Mouse (Mus musculus) heart, postnatal 4 days (tissue): ENCODE results near the gene Mllt3. TPM values are rescaled to one million over a fixed set of nuclear protein-coding genes. Genes with fewer than 3 reads are reported as not detected.

Source experiments
- DNase-seq: peaks from one replicate; pipeline ENCODE4 v3.0.0; 2021
- total RNA-seq, 2 experiments: library from RNA; stranded (reverse); gene quantifications; 2 replicates each; pipeline ENCODE4 v1.2.3; 2021

Mllt3 gene
- total RNA-seq, 2 experiments from 2014 or later, result 14.0 to 17.7 TPM

DNA sequence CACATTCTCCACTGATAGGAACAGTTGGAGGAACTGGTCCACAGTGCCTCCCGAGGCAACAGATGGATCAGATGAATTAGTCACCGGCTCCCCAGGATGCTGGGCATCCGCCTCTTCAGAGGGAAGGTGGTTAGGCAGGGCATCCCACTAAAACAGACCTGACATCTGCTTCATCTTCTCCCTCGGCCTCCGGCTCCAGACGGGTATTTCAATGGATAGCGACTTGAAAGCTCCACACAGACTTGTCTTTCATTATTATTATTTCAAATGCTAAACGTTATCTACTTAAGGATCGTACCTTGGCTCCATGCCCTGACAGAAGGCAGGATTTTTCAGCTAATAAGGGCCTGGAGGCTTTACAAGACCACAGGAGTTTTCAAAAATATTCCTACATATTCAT, 214.0 kb downstream of the Mllt3 start:
- DNase-seq, result no peak

GRCm38 (mm10) chr4:87818276-87818675, 214.9 kb downstream of the Mllt3 start:
- DNase-seq, result no peak

GRCm38 (mm10) chr4:87815465-87816108, 217.6 kb downstream of the Mllt3 start:
- DNase-seq, result no peak

DNA sequence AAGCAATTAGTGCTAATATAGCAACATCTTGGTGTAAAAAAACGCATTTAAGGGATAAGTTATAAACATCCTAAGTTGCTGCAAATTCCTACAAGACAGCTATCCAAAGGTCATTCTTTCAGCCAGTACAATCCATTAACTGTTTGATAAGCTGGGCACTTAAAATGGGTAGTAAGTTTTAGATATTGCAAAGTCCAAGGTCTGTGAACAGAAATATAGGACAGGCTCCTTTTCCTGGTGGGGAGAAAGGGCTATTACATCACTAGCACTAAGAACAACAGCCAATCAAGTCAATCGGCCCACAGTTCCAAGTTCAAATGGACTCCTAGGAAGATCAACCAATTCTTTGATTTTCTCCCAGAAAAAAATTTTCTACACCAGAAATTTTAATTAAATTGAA, 221.3 kb downstream of the Mllt3 start:
- DNase-seq, result no peak

GRCm38 (mm10) chr4:87806196-87806987, 226.8 kb downstream of the Mllt3 start:
- DNase-seq, result no peak

DNA sequence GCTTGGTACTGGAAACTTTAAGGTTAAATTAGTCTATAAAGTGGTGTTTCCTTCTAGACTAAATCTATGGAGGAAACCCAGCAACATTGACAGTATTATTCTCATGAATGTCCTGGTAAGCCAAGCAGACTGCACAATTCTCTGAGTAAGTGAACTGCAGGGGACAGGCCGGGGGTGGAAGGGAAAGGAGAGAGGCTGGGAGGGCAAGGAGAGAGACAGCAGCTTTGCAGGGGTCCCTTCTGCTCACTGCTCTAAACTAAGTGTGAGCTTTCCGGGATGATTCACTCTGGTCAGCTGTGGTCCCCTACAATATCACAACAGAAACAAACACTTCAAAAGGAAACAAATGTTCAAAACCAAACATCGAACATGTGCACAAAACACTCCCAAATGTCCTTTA, 228.6 kb downstream of the Mllt3 start:
- DNase-seq, result no peak

- no peak for DNase-seq
Measured at GRCm38 (mm10) chr4:87803313-87803712, 229.9 kb downstream of the Mllt3 start.

GRCm38 (mm10) chr4:87802140-87802539, 231.0 kb downstream of the Mllt3 start:
- no peak for DNase-seq

GRCm38 (mm10) chr4:87801332-87801731, 231.8 kb downstream of the Mllt3 start:
- DNase-seq, result no peak

GRCm38 (mm10) chr4:87800276-87800675, 232.9 kb downstream of the Mllt3 start:
- no peak for DNase-seq

GRCm38 (mm10) chr4:87799418-87799817, 233.7 kb downstream of the Mllt3 start:
- no peak for DNase-seq

- no peak for DNase-seq
Measured at GRCm38 (mm10) chr4:87795261-87795660, 237.9 kb downstream of the Mllt3 start.

DNA sequence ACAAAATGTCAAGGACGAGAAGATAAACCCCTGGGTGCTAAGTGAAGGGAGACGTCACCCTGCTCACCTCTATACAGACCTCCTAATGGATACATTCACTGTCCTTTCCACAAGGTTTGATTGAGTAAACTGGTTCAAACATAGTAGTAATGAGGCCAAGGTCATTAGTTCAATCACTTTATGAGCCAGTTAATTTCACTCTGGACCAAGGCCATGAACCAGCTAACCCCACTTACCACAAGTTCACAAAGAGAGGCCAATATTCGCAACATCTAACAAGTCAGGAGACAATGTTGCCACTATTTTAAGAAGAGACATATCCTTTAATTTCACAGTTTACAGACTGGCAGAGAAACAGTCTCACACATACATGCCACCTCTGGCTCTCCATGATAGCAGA, 238.9 kb downstream of the Mllt3 start:
- DNase-seq, result no peak

GRCm38 (mm10) chr4:87792511-87792910, 240.7 kb downstream of the Mllt3 start:
- DNase-seq, result no peak

DNA sequence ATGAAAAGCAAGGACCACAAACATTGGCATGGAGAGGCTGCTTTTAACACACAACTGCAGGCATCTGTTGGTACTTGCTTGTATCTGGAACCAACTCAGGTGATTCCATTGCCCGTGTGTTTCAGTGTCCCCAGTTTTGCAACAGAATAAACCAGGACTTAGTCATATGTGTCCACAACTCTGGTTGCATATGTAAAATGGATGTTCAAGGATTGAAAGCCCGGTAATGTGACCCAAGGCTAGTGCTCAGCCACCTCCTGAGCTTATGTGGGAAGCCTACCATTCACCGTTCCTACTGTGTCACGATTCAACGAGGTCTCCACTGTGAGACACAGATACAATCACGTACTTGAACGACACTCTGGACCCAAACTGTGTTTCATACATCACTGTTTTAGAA, 243.7 kb downstream of the Mllt3 start:
- DNase-seq, result no peak

DNA sequence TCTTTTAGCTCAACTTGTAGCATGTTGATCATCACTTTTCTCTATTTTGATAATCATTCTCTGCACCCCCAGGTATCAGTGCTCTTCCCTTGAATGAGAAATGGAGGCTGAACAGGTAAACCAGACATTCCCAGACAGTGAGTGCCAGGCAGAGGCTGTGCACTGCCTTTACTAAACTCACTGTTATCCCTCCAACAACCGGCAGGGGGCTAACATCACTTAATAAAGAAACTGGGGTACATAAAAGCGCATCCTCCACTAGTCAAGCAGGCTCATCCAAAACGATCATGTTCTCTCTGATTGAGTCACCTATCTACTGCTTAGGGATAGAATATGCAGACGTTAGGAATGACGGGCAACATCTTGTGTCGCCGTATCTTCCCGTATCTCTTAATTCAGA, 244.5 kb downstream of the Mllt3 start:
- peak; percentile 68 for DNase-seq

DNA sequence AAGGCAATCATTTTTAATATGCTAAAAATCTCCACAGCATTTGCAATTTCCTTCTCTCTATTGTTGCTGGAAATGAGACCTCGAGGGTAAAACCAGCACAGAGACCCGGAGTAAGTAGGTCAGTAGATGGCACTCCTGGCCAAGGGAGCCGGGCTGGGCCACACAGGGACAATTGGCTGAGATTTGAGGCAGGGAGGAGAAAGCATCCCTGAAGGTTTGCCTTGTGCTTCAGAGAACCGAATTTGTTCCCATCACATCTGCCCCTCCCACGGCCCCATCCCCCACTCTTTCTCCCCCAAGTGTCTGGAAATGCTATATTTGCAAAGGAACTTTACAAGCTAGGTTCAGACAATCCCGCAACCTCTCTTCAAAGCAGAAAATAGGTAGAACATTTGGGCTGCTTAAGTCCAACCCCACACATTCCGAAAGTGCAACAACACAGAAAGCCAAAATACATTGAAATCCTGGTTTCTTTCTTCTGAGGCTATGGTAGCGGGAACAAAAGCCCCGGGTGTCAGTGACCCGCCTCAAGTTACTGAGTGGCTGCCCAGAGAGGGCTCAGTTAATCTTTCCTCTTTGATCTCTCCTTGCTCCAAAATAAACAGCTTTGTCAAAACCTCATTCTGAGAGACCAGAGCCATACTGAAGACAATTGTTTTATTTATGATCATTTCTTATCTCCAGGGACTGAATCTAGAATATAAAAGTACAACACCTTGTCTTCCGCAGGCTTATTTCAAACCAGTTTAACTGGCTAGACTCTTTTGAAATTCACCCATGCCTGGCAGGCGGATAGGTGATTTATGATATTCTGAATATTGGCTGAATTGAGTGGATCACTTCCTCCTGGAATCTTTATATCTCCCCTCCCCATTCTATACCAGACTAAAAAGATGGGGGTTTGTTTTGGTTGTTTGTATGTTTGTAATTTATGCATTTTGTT, 247.8 kb downstream of the Mllt3 start:
- peak; percentile 72 for DNase-seq

GRCm38 (mm10) chr4:87783809-87784208, 249.4 kb downstream of the Mllt3 start:
- DNase-seq, result peak; percentile 9

- DNase-seq, result no peak
Measured at GRCm38 (mm10) chr4:87781971-87782370, 251.2 kb downstream of the Mllt3 start.

DNA sequence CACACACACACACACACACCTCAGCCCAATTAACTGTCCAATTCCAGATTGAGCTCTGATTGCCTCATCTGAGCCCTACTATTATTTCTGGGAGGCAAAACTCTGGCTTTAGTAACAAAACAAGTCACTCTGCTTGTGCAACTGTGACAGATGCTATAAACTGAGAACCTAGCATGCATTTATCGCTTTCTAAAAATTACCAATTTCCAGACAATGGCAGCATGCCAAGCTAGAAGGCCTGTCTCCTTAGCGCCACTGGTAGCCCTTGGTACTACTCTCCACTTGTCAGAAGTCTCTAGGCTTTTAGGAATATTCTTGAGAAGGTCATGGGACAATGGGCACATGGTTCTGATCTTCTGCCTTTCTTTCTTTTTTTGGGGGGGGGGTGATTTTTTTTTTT, 257.4 kb downstream of the Mllt3 start:
- no peak for DNase-seq

- DNase-seq, result no peak
Measured at GRCm38 (mm10) chr4:87774515-87774914, 258.6 kb downstream of the Mllt3 start.

DNA sequence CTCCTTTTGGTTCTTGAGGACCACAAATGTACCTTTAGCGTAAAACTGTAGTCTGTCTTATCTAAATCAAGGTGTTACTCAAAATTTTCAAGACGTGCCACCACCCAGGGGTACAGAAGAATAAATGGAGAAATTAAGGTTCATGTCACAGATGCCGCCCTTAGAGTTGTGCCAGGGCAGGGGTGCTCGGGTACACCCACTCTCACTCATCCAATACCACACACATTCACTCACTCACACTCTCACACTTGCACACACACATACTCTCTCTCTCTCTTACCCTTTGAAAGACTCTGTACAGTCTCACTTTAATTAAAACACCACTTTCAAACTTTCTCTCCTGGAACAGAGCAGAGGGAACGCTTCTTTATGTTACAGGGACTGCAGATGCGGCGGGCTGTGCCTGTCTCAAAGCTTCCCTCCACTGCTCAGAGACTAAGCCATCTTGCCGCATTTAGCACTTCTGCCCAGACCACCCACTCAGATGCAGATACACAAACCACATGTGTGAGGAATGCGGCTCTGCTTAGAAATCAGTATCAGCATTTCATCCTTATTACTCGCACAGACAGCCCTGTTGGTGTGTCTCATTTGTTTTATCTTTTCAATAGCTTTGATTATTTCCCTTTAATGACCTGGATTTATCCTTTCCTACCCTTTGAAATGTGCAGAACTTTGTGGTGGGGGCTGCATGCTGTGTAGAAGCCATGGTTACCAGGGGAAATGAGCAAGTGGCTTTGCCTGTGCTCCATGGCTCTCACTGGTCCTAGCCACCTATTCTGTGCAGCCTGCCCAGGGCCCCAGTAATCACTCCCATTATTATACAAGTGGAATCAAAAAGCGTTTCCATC, 265.2 kb downstream of the Mllt3 start:
- no peak for DNase-seq
